Mouse (Mus musculus): Measurements from ENCODE around the gene Wdr70. TPM values are rescaled to one million over a fixed set of nuclear protein-coding genes. Genes with fewer than 3 reads are reported as not detected.

The Wdr70 gene
- polyA plus RNA-seq, 1 experiment, result 26.6 TPM

DNA sequence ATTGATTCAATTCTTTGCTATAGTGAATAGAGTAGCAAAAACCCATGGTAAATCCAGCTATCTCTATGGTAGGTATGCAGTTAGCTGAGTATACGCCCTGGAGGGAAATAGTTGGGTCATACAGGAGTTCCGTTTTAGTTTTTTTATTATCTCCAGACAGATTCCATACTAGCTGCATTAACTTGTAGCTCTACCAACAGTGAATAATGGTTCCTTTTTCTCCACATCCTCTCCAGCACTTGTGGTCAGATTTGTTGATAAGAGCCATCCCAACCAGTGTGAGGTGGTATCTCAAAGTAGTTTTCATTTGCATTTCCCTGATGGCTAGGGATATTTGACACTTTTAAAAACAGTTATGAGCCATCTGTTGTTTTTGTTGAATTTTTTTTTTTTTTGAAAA is 100.9 kb downstream of the Wdr70 start:
- Histone ChIP-seq H3K4me3 (ENCODE audit: insufficient read depth, low read length) (no peak overlapping the region), H3K27ac (ENCODE audit: insufficient read depth, low read length) (no peak overlapping the region), H3K4me1 (ENCODE audit: control insufficient read depth, insufficient read depth, low read length) (peaks cover 4% of the 10 kb centered on the region; the same call in 1 of the 2 replicates)
- TF ChIP-seq POLR2A (IDR thresholded peaks at IDR 0.05; ENCODE audit: extremely low read depth, insufficient read depth, low read length) (no peak), CTCF (IDR thresholded peaks at IDR 0.05; ENCODE audit: extremely low read depth, insufficient read depth, low read length) (no peak)

GRCm38 (mm10) chr15:7993721-7994120 is 105.3 kb downstream of the Wdr70 start:
- TF ChIP-seq POLR2A (IDR thresholded peaks at IDR 0.05; ENCODE audit: extremely low read depth, insufficient read depth, low read length) (no peak), CTCF (IDR thresholded peaks at IDR 0.05; ENCODE audit: extremely low read depth, insufficient read depth, low read length) (no peak)
- no peak overlapping the region for H3K4me3 ChIP-seq (ENCODE audit: insufficient read depth, low read length)
- H3K4me1 ChIP-seq (ENCODE audit: control insufficient read depth, insufficient read depth, low read length), result peaks cover 4% of the 10 kb centered on the region; the same call in 1 of the 2 replicates
- no peak overlapping the region for H3K27ac ChIP-seq (ENCODE audit: insufficient read depth, low read length)

DNA sequence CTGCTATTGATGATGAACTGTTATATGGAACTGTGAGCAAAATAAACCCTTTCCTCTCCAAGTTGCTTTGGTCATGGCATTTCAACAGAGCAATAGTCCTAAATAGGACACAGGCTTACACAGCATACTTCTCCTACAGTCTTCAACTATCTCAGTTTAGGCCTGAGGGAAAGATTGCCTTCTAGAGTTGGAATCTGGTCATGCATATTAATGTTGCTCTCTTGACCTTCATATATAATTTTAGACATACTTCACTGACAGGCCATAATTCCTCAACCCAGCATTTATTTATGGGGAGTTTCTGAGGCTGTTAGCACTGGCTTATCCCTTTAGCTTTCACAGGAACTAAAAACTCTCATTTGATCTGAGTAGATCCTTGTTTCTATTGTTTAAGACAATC is 108.9 kb downstream of the Wdr70 start:
- no peak overlapping the region for H3K27ac ChIP-seq (ENCODE audit: insufficient read depth, low read length)
- H3K4me3 ChIP-seq (ENCODE audit: insufficient read depth, low read length), result no peak overlapping the region
- H3K4me1 ChIP-seq (ENCODE audit: control insufficient read depth, insufficient read depth, low read length), result peaks cover 4% of the 10 kb centered on the region; the same call in 1 of the 2 replicates
- no peak for TF ChIP-seq POLR2A (IDR thresholded peaks at IDR 0.05; ENCODE audit: extremely low read depth, insufficient read depth, low read length)
- no peak for TF ChIP-seq CTCF (IDR thresholded peaks at IDR 0.05; ENCODE audit: extremely low read depth, insufficient read depth, low read length)

DNA sequence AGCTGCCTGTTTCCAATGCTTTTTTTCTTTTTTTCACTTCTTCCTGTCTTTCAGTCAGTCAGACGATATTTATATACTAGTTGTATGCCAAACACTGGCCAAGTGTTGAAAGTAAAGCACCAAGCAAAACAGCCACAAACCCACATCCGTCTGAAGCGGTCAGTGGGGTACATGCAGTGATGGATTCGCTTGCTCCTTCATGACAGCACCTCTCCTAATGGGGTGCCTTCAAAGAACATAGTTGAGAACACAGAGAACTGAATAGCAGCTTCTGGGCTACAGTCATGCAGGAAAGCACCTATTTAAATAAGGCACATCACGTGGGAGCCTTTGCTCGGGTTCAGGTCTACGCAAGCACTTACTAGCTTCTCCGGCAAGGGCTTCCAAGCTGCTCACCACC is 111.6 kb downstream of the Wdr70 start:
- H3K27ac ChIP-seq (ENCODE audit: insufficient read depth, low read length), result no peak overlapping the region
- TF ChIP-seq CTCF (IDR thresholded peaks at IDR 0.05; ENCODE audit: extremely low read depth, insufficient read depth, low read length), result no peak
- TF ChIP-seq POLR2A (IDR thresholded peaks at IDR 0.05; ENCODE audit: extremely low read depth, insufficient read depth, low read length), result no peak
- no peak overlapping the region for H3K4me3 ChIP-seq (ENCODE audit: insufficient read depth, low read length)
- H3K4me1 ChIP-seq (ENCODE audit: control insufficient read depth, insufficient read depth, low read length), result no peaks in the 10 kb centered on the region

- TF ChIP-seq POLR2A (IDR thresholded peaks at IDR 0.05; ENCODE audit: extremely low read depth, insufficient read depth, low read length) (no peak), CTCF (IDR thresholded peaks at IDR 0.05; ENCODE audit: extremely low read depth, insufficient read depth, low read length) (no peak)
- Histone ChIP-seq H3K27ac (ENCODE audit: insufficient read depth, low read length) (no peak overlapping the region), H3K4me1 (ENCODE audit: control insufficient read depth, insufficient read depth, low read length) (no peaks in the 10 kb centered on the region), H3K4me3 (ENCODE audit: insufficient read depth, low read length) (no peak overlapping the region)
Measured at GRCm38 (mm10) chr15:7986274-7986673, 112.7 kb downstream of the Wdr70 start.

DNA sequence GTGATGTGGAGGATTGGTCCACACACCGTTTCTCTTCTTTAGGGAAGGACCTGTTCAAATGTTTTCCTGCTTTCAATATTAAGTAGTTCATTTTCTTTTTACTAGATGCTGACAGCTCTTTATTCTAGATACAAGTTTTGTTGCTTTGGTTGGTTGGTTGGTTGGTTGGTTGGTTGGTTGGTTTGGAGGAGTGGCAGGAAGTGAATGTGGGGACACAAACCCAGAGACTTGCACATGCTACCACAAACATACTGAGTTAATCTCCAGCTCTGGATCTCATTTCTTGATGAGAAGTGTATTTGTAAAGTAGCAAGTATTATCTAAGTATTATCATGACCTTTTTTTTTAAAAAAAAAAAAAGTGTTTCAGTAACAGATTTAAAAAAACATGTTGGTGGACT is 120.4 kb downstream of the Wdr70 start:
- H3K4me3 ChIP-seq (ENCODE audit: insufficient read depth, low read length), result no peak overlapping the region
- TF ChIP-seq CTCF (IDR thresholded peaks at IDR 0.05; ENCODE audit: extremely low read depth, insufficient read depth, low read length) (no peak), POLR2A (IDR thresholded peaks at IDR 0.05; ENCODE audit: extremely low read depth, insufficient read depth, low read length) (no peak)
- H3K27ac ChIP-seq (ENCODE audit: insufficient read depth, low read length), result no peak overlapping the region
- no peaks in the 10 kb centered on the region for H3K4me1 ChIP-seq (ENCODE audit: control insufficient read depth, insufficient read depth, low read length)

- Histone ChIP-seq H3K4me3 (ENCODE audit: insufficient read depth, low read length) (no peak overlapping the region), H3K4me1 (ENCODE audit: control insufficient read depth, insufficient read depth, low read length) (no peaks in the 10 kb centered on the region; the same call in 1 of the 2 replicates), H3K27ac (ENCODE audit: insufficient read depth, low read length) (no peak overlapping the region)
- no peak for TF ChIP-seq POLR2A (IDR thresholded peaks at IDR 0.05; ENCODE audit: extremely low read depth, insufficient read depth, low read length)
- no peak for TF ChIP-seq CTCF (IDR thresholded peaks at IDR 0.05; ENCODE audit: extremely low read depth, insufficient read depth, low read length)
Measured at GRCm38 (mm10) chr15:7976775-7977174, 122.2 kb downstream of the Wdr70 start.

DNA sequence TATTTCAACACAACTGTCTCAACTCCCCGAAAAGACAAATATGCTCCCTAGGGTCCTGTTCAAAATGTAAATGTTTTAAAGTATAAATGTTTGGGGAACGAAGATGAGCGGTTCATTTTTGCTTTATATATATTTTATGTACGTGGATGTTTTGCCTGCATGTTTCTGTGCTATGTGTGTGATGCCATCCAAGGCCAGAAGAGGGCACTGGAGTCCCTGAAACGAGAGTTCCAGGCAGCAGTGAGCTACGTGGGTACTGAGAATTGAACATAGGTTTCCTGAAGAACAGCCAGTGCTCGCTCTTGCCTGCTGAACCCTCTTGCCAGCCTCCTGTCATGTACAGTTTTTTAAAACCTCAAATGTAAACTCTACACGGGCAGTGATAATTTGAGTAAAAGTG is 124.6 kb downstream of the Wdr70 start:
- Histone ChIP-seq H3K27ac (ENCODE audit: insufficient read depth, low read length) (no peak overlapping the region), H3K4me1 (ENCODE audit: control insufficient read depth, insufficient read depth, low read length) (no peaks in the 10 kb centered on the region; the same call in 1 of the 2 replicates), H3K4me3 (ENCODE audit: insufficient read depth, low read length) (no peak overlapping the region)
- TF ChIP-seq POLR2A (IDR thresholded peaks at IDR 0.05; ENCODE audit: extremely low read depth, insufficient read depth, low read length), result no peak
- TF ChIP-seq CTCF (IDR thresholded peaks at IDR 0.05; ENCODE audit: extremely low read depth, insufficient read depth, low read length), result peak; percentile 32

DNA sequence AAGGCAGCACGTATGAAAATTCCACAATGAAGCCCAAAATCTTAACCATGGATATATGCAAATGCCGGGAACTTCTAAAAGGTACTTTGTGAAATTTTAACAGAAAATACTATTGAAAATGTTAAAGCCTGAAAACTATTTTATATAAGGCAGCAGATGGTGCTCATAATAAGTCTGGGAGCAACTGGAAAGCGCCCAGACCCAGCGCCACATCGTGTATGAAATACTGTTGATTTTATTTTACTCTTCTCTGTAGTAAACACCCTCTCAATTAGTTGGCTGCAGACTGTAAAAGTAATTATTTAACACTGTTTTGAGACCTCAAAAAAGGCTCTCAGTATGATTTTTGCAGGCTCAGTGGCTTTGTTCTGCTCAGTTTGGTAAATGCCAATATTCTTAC is 126.5 kb downstream of the Wdr70 start:
- Histone ChIP-seq H3K27ac (ENCODE audit: insufficient read depth, low read length) (no peak overlapping the region), H3K4me3 (ENCODE audit: insufficient read depth, low read length) (no peak overlapping the region), H3K4me1 (ENCODE audit: control insufficient read depth, insufficient read depth, low read length) (no peaks in the 10 kb centered on the region; the same call in 1 of the 2 replicates)
- no peak for TF ChIP-seq POLR2A (IDR thresholded peaks at IDR 0.05; ENCODE audit: extremely low read depth, insufficient read depth, low read length)
- TF ChIP-seq CTCF (IDR thresholded peaks at IDR 0.05; ENCODE audit: extremely low read depth, insufficient read depth, low read length), result no peak

DNA sequence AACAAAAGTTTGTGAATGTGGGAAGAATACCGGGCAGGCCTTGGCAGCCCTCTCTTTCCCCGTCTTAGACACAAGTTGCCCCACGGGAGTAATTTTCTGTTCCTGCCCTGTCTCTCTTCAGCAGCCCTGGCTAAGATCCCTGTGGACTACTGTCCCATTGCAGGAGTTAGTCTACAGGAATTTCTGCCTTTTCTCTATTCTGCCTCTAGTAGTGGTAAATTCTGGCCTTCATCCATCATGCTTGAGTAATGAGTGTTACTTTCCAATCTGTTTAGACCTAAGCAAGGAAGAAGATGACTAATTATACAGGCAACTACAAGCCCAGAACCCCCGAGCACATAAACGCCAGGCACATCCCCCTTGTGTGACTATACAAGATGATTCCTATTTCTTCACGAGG is 136.2 kb downstream of the Wdr70 start:
- no peak overlapping the region for H3K4me3 ChIP-seq (ENCODE audit: insufficient read depth, low read length)
- TF ChIP-seq POLR2A (IDR thresholded peaks at IDR 0.05; ENCODE audit: extremely low read depth, insufficient read depth, low read length), result no peak
- TF ChIP-seq CTCF (IDR thresholded peaks at IDR 0.05; ENCODE audit: extremely low read depth, insufficient read depth, low read length), result no peak
- H3K4me1 ChIP-seq (ENCODE audit: control insufficient read depth, insufficient read depth, low read length), result no peaks in the 10 kb centered on the region

More for the DNA sequence above, 136.2 kb downstream of the Wdr70 start:
- no peak overlapping the region for H3K27ac ChIP-seq (ENCODE audit: insufficient read depth, low read length)
